Mouse (Mus musculus) T-helper 17 cell (primary cell): ENCODE results near the gene Amotl2.

Experiments used
- in situ Hi-C, 2 experiments: fragments of 300-600 bp; cut with MboI, MseI; formaldehyde crosslinking; loops; 1 replicate in 1 of 2; 2 replicates in 1 of 2; pipeline ENCODE4 v1.15.1; 2025; ENCODE audit warnings: high pct_unique_total_duplicates in 2 of 2

Gene Amotl2

GRCm38 (mm10) chr9:102716481-102717163 is at the start of gene Amotl2:
Gene Amotl2, plus strand, starts transcription at chr9:102716672.
- in situ Hi-C loops, result no loop called here

DNA sequence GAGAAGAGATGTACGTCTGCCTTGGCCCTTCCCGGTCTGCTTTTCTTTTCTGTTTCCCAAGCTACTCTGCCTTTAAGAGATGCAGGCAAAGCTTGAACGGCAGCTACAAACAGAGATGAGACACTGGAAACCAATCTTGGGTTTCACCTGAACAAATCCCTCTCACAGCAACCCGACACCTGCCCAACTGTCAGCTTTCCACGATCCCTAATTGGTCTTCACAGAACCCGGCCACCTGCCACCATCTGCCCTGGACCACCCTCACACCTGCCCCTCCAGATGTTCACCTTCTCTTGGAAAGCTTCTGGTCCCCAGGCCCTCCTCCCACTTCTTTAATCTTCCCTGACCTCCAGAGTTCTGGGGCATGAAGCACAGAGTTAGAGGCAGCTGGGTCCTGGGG is 48.4 kb upstream of the Amotl2 start:
- in situ Hi-C loops, result no loop called here

DNA sequence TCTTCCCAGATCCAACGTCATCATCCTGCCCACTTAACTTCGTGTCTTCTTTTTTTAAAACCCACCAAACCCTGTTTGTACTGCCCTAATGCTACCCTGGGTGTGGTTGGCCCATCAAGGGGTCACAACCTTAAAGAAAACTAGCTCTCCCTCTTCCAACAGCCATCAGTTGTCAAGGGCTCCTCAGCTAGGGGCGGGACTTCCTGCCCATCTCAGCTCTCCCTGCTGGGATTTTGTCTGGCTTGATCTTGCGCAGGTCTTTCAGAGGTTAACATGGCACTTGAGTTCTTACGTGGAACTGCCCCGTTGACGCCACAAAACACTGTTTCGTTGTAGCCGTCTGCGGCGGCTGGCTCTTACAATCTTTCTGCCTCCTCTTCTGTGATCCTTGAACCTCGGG is 47.6 kb upstream of the Amotl2 start:
- in situ Hi-C loops, result no loop called here

DNA sequence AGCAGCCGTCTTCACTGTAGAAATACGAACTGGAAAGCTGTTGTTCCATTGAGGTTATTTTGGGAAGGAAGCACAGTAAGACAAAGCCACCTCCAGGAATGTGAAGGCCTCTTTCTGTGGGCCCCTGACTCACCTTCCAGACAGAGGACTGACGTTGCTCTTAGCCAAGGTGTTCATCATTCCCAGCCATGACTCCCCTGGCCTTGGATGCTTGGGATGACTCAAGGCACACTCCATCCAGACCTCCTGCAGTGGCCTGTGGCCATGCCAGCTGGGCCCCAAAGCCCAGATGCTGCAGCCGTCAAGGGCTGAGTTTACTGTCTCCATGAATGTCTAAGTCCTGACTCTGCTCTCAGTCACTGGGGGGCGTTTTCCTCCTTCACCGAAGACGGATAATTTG is 43.1 kb upstream of the Amotl2 start:
- in situ Hi-C loops, result no loop called here

DNA sequence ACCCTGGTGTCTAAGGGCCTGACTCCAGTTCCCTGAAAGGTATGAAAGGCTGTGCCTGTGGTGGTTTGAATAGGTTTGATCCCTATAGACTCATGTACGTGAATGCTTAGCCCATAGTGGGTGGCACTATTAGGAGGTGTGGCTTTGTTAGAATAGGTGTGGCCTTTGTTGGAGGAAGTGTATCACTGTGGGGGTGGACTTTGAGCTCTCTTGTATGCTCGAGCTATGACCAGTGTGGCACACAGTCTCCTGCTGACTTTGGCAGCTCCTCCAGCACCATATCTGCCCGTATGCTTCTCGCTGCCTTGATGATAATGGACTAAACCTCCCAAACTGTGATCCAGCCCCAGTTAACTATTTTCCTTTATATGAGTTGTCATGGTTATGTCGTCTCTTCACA is 40.5 kb upstream of the Amotl2 start:
- in situ Hi-C loops, result no loop called here

DNA sequence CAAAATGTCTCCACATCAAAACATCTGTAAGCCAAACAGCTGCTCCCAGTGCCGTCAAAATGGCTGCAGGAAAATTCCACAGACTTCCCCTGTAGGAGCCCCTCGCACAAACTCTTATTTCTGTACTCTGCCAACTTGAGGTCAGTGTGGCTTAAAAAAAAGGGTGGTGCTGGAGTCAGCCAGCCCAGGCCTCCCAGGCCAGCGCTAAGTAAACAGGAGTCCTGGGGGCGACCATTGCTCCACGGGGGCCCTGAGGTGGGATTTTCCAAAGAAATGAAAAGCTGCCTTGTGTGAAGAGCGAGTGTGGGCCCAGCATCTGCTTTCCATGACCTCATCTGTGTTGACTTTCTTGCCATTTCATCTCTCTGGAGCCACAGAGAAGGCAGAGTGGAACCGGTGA is 35.0 kb upstream of the Amotl2 start:
- in situ Hi-C loops, result no loop called here

- in situ Hi-C loops, result no loop called here
Measured at GRCm38 (mm10) chr9:102687943-102688342, 28.5 kb upstream of the Amotl2 start.

DNA sequence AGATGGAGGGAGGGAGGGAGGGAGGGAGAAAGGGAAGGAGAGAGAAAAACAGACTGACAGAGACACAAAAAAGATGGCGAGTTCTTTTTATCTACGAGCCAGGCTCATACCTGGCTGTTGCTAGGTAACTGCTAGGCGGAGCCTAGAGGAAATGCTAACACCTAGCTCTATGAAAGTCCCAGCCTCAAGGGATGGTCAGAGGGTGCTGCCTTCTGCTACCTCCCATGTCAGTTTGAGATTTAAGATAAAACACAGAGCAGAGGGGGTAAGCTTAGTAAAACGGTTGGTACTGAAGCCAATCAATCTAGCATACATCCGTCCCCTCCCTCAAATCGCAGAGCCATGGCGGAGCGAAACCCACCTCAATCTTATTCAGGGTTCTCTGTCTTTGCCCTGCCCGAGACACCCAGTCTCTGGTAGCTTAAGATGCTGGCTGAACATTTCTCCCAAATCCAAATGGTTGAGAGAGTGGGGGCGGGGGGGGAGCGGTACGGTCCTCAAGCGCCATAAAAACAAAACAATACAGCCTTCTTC is 27.0 kb upstream of the Amotl2 start:
- in situ Hi-C loops, result no loop called here

- in situ Hi-C loops, result loop anchor here in 1 of 2 experiments (10.0 kb wide), 1 partner anchor 705 kb away; no protein-coding TSS in a partner anchor
Measured at GRCm38 (mm10) chr9:102689940-102690642, 26.4 kb upstream of the Amotl2 start.

GRCm38 (mm10) chr9:102690891-102691290 is 25.6 kb upstream of the Amotl2 start:
- in situ Hi-C loops, result loop anchor here in 1 of 2 experiments (10.0 kb wide), 1 partner anchor 706 kb away; no protein-coding TSS in a partner anchor

GRCm38 (mm10) chr9:102692564-102693475 is 23.7 kb upstream of the Amotl2 start:
- in situ Hi-C loops, result loop anchor here in 1 of 2 experiments (10.0 kb wide), 1 partner anchor 708 kb away; no protein-coding TSS in a partner anchor

- in situ Hi-C loops, result no loop called here
Measured at GRCm38 (mm10) chr9:102701042-102701441, 15.4 kb upstream of the Amotl2 start.

- in situ Hi-C loops, result loop anchor here in 1 of 2 experiments (5.0 kb wide), 1 partner anchor 168 kb away; no protein-coding TSS in a partner anchor
Measured at GRCm38 (mm10) chr9:102709504-102710135, 6.9 kb upstream of the Amotl2 start.

GRCm38 (mm10) chr9:102710520-102710919 is 6.0 kb upstream of the Amotl2 start:
- in situ Hi-C loops, result loop anchor here in 1 of 2 experiments (5.0 kb wide), 1 partner anchor 167 kb away; no protein-coding TSS in a partner anchor

DNA sequence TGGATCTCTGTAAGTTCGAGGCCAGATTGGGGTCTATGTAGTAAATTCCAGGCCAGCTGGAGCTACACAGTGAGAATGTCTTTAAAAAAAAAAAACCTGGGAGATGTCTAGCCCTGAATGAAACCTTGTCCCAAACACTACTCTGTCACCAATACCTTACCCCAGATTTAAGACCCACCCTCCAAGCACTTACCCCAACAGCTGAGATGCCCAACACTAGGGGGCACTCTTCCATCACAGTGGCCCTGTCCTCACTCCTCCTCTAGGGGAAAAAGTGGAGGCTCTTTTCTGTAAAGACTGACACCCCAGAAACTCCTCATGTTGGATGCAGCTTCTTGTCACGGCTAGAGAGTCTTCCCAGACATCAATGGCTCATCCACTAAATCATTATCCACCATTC is 2.7 kb upstream of the Amotl2 start:
- in situ Hi-C loops, result loop anchor here in 1 of 2 experiments (5.0 kb wide), 1 partner anchor 164 kb away; no protein-coding TSS in a partner anchor

- in situ Hi-C loops, result loop anchor here in 1 of 2 experiments (5.0 kb wide), 1 partner anchor 162 kb away; no protein-coding TSS in a partner anchor
Measured at GRCm38 (mm10) chr9:102714893-102715505, 1.5 kb upstream of the Amotl2 start.

DNA sequence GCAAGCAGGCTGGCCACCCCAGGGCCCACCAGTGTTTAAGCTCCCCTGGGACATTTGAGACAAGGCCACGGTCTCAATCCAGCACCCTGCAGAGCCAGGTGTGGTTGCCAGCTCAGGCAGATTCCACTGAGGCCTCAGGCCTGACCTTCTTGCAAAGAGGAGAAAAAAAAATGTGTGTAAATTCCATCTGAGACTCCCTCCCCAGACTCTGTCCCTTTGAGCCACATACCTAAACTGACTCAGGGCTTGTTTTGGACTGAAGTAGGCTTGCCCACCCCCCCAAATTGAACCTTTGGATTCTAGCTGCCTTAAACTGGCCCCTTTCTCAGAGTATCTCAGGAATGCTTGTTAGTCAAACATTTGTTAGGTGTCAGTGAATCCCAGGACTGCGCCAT is 969 bp upstream of the Amotl2 start:
- in situ Hi-C loops, result no loop called here

GRCm38 (mm10) chr9:102717164-102717885 is 853 bp downstream of the Amotl2 start:
- in situ Hi-C loops, result no loop called here

GRCm38 (mm10) chr9:102717886-102718643 is 1.6 kb downstream of the Amotl2 start:
- in situ Hi-C loops, result no loop called here
